Mouse (Mus musculus): ENCODE measurements at regions not wholly inside any gene's neighbourhood (a gene's known extent, or its start where the extent isn't known, plus 50 kb on each side); places are given as distances from the start of the nearest gene placed in this dataset.

DNA sequence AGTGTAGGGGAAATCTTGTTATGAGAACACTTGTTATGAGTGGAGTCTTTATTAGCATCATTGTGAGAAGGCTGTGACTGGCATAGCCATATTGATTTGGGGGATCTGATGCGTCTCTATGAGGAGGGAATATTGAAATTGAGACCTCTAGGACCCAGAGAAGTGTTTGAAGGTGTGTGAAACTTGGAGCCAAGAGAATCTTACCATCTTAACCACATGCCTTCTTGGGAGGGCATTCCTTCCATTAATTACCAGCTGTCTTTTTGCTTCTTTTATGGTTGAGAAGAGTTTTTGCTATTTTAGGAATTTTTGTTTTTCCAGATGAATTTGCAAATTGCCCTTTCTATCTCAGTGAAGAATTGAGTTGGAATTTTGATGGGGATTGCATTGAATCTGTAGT lies 267.2 kb upstream of the A1bg start:
- TF ChIP-seq FLI1 (IDR thresholded peaks at IDR 0.05; ENCODE audit: low read length) (no peak), GATA1 (IDR thresholded peaks at IDR 0.05; ENCODE audit: borderline replicate concordance, low read length) (no peak)

Measured in megakaryocyte, embryonic 14.5 days (primary cell).